Mouse (Mus musculus): ENCODE data around the gene Vars.

Gene Vars

DNA sequence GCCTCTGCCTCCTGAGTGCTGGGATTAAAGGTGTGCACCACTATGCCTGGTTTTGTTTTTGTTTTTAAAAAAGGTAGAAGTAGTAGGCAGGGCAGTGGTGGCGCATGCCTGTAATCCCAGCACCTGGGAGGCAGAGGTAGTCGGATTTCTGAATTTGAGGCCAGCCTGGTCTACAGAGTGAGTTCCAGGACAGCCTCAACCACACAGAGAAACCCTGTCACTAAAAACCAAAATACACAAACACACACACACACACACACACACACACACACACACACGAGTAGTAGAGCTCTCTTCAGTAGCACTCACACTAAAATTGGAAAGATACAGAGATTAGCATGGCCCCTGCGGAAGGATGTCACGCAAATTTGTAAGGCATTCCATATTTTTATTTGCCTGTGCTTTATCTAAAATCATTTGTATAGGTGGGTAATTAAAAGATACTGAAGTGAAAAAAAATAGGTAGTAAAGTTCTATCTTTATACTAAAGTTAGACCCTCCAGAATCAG, 48.2 kb downstream of the Vars start:
- DNase-seq (ENCODE audit: low spot score), result no peak

DNA sequence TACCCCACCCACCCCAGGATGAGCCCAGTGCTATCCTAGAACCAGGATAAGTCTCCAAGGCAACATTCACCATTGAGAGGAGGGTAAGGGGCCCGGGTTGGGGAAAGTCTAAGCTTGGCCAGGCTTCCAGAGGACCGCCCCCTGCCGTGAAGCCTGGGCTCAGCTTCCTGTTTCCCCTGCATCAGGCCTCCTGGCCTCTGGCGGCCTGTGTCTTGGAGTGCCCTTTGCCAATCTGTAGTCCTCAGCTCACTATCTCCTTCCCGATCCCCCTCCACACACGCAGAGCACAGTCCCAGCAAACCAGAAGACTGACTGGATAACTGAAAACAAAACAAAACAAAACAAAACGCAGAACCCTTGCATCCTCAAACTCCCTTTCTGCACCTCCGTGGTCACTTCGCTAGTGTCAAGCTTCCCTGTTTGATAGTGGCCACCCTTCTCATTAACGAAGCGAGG, 48.8 kb downstream of the Vars start, which contains the start of gene Clic1:
Gene Clic1 (plus strand): TSS at position 406 of the 456 bp plus-strand sequence.
- no peak for DNase-seq (ENCODE audit: low spot score)

DNA sequence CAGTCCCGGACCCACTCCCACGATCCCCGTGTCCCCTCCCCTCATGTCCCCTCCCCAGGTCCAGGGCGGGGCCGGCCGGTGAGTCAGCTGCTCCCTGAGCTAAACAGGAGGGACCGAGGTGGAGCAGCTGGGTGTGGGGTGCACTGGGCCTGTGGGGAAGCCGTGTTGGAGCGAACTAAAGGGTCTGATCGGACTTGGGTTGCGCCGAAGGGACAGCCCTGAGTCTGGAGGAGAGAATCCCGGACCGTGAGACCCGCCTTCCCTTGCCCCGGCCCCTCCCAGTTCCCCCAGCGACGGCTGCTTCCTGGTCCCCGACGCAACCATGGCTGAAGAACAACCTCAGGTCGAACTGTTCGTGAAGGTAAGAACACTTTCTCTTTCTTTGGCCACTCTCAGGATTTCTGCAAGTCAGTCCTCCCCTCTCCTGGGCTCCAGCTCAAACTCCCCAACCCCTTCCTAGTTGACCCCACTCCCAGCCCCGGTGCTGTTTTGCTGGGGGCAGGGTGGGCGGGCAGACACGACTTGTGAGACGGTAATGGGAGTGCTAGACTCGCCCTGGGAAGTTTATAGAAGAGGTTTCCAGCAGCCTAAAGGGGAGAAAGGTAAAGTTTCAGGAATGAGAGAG, 49.5 kb downstream of the Vars start:
- DNase-seq (ENCODE audit: low spot score), result peak; percentile 60

DNA sequence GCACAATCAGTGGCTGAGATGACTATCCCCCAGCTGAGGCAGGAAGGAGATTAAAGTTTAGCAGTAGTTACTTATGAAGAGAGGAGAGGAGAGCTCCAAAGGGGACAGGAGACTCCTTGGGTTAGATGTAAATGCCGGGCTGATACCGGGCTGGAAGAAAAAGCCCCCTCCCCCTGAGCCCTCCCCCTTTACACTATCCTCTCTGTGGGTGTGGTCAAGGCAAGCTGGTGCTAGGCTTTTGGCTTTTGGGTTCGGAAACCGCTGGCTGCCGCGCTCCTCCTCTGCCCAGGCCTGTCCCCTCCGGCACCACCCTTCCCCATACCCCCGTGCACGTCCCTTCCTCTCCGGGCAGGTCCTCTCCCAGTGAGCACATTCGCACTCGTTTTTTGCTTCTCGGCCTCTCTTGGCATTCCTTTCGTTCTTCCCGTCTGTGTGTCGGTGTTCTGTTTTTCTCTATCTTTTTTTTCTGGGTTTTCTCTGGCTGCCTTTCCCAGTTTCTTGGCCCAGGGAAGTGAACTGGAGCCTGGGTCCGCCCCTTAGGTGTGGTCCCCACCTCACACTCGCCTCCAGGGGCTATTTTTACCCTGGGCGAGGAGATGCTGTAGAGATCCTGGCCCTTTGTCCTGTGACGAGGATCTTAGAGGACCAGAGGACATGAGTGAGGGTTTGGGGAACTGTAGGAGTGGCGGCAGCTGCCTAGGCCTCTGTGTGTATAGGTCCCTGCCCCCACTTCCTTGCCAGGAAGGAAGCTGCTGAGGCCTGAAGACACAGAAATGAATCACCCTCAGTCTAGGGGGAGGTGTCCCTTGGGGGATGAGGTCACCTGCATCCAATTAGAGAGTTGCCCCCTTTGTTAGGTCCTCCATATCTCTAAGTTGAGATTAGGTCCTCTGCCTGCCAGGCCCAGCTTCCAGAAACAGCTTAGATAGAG, 50.6 kb downstream of the Vars start:
- peak; percentile 61 for DNase-seq (ENCODE audit: low spot score)

DNA sequence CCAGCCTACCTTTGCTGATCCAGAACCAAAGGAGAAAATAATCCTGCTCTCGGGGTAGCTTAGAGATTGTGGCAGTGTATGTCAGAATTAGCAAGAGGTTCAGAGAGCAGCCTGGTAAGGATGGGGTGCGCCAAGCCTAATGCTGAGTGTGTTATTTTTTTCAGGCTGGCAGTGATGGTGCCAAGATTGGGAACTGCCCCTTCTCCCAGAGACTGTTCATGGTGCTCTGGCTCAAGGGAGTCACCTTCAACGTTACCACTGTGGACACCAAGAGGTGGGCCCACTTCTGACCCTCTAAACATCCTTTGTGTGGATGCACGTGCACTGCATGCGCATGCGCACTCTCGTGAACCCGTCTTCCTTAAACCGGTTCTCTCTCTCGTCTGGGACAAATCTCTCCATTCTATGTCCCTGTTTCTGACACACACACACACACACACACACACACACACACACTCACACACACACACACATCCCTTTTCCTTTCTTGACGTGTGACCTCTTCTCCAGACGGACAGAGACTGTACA, 51.5 kb downstream of the Vars start:
- no peak for DNase-seq (ENCODE audit: low spot score)

DNA sequence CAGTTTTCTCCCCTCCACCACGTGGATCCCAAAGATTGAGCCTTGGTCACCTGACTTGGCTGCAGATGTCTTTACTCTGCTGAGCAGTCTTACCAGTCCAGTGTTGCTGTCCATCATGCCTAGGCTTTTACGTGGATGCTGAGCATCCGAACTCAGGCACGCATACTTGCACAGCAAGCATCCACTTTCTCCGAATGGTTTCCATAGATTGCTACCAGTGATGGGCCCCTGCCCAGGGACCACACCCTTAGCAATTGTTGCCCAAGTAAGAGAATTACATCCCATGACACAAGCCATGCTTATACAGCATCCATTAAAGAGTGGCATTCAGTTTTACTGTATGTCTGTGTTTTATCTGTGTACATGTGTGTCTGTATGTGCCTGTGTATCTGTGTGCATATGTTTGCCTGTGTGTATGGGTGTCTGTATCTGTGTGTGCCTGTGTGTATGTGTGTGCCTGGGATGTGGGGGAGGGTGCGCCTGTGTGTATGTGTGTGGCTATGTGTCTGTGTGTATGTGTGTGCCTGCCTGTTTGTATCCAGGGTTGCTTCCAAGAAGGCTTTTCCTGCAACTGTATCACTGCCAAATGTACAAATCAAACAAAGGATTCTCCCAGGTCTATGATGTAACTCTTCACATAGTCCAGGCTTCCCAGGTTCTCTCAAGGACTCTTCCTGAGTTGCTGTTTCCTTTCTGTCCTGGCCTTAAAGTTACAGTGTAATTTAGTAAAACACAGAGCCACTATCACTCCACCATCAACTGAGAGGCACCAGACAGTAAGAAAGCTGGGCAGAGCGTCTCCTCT, 55.1 kb downstream of the Vars start:
- DNase-seq (ENCODE audit: low spot score), result no peak

DNA sequence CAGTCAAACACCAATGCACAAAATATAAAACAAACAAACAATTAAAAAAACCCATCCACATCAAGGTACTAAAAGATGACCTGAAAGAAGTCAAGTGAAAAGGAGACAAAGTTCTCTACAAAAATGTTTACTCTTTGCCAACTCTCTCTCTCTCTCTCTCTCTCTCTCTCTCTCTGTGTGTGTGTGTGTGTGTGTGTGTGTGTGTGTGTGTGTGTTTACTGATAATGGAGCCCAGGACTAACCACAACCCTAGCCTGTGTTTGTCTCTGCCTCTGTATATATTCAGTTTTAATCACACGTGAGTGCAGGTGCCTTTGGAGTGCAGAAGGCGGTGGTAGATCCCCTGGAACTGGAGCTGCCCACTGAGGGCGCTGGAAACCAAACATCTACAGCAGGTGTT, 56.3 kb downstream of the Vars start:
- no peak for DNase-seq (ENCODE audit: low spot score)

DNA sequence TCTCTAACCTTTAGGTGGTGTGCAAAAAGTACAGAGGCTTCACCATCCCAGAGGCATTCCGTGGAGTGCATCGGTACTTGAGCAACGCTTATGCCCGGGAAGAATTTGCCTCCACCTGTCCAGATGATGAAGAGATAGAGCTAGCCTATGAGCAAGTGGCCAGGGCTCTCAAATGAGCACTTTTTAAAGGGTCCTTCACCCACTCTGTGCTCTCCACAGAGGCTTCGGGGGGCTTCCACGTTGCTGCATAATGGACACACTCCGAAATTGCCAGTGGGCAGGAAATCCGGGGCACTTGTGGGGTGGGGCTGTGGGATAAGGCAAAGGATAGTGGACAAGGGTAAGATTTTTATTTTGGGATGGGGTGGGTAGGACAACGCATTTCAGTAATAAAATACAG, 57.5 kb downstream of the Vars start:
- DNase-seq (ENCODE audit: low spot score), result no peak

DNA sequence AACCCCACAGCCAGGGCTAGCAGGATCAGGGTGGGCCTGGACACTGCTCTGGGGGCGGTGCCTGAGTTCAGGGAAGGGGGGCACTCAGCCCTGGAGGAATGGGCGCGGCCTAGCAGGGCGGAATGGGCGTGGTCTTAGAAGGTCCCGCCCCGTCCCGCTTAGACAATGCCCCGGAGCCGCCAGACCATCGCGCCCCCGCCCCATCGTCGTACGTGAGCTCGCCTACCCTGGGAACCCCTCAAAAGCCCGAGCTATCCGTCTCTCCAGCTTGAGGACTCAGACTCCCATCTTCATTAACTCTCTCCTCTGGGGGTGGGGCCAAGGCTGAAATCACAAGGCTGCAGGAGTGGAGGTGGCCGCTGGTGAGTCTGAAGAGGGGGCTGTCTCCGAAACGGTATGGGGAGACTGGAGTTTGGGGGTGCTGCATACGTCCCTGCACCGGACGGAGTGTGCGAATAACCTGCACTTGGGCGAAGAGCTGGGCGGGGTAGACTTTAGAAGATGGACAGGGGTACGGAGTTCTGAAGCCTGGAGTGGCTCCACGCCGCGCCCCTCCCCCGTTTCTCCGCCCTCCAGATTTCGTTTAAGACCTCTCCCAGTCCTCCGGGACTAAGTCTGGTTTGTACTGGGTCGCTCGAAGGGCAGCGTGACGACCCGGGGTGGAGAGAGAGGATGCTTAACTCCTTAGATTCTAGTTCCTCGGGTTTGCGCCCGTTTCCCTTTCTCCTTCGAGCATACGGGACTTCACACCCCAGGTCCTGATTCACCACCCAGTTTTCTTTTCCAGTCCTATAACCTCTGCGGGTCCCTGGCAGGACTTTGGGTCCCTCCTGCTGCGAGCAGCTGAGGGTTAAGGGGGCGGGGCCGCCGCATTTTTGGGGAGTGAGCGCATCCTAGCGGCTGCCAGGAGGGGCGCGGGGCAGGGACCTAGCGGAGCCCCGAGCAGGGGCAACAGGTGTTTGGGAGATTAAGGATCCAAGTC, 58.4 kb downstream of the Vars start, which contains the start of gene Ddah2:
Gene Ddah2 (plus strand): TSS at position 125 of the 982 bp plus-strand sequence.
- DNase-seq (ENCODE audit: low spot score), result peak; percentile 78

DNA sequence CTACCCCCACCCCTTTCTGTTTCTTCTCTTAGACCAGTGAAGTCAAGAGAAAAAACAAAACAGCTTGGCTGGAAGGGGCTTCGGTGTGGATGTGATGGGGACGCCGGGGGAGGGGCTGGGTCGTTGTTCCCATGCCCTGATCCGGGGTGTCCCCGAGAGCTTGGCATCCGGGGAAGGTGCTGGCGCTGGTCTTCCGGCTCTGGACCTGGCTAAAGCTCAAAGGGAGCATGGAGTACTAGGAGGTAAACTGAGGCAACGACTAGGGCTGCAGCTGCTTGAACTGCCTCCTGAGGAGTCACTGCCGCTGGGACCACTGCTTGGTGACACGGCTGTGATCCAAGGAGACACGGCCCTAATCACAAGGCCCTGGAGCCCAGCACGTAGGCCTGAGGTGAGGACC, 59.3 kb downstream of the Vars start:
- no peak for DNase-seq (ENCODE audit: low spot score)

DNA sequence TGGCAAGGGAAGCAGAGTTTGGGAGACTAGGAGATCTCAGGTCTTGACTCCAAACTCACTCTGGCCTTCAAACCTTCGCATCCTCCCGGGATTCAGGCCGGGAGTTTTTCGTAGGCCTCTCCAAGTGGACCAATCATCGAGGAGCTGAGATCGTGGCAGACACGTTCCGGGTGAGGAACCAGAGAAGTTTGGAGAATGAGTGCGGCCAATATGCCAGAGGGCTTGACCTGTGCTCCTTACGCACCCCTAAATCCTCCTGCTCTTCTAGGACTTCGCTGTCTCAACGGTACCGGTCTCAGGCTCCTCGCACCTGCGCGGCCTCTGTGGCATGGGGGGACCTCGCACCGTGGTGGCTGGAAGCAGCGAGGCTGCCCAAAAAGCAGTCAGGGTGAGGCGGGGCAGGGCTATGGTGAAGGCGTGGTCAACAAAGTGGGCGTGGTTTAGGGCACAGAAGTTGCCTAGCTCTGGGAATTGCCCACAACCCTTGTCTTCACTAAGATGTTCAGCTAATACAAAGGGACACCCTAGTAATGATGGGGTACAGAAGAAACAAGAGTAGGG, 60.0 kb downstream of the Vars start:
- no peak for DNase-seq (ENCODE audit: low spot score)

DNA sequence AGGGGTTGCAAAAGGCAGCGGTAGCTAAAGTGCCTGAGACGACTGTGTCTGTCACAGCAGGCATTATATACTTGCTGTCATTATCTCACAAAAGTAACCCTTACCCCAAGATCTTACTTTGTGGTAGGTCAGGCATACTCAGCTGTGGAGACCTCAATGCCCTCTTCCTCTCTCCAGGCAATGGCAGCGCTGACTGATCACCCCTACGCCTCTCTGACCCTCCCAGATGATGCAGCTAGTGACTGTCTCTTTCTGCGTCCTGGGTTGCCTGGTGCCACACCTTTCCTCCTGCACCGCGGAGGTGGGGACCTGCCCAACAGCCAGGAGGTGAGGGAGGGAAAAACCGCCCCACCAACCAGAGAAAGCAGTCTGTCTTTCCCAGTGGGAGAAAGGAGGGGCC, 60.5 kb downstream of the Vars start:
- no peak for DNase-seq (ENCODE audit: low spot score)

DNA sequence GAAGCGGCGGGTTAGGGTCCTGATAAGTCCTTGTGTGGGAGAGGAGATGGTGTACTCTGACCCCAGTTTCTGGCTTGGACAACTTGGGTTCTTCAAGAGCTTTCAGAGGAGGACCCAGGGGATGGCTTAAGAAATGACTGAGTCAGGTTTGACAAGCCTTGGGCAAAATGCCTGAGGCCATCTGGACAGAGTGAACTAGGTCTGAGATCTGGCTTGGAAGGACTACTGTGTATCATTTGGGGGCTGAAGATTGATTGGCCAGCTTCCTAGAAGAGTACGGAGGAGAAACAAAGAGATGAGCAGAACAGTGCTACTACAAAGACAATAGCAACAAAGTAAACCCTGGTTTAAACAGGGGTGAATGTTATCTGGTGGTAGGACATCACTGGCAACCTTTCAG, 62.7 kb downstream of the Vars start:
- DNase-seq (ENCODE audit: low spot score), result no peak

DNA sequence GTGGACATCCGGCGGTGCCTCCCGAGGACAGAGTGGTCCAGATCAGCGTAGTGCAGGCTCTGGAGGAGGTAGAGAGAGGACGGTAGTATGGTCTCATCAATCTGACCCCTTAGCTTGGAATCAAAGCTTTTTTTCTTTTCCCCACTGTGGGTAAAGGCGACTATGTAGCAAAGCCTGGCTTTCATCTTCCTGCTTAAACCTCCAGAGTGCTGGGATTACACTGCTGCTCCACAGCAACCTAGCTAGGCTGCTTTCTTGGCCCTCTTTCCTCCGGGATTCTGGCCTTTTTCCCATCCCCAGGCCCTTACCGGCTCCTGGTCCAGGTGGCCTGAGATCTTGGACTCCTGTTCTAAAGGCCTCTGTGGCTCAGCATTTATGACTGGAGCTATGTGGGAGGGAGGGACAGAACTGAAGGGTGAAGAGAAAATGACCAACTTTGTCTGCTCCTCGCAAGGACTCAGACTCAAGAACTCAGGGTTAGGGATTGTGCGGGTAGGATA, 63.6 kb downstream of the Vars start:
- DNase-seq (ENCODE audit: low spot score), result no peak

DNA sequence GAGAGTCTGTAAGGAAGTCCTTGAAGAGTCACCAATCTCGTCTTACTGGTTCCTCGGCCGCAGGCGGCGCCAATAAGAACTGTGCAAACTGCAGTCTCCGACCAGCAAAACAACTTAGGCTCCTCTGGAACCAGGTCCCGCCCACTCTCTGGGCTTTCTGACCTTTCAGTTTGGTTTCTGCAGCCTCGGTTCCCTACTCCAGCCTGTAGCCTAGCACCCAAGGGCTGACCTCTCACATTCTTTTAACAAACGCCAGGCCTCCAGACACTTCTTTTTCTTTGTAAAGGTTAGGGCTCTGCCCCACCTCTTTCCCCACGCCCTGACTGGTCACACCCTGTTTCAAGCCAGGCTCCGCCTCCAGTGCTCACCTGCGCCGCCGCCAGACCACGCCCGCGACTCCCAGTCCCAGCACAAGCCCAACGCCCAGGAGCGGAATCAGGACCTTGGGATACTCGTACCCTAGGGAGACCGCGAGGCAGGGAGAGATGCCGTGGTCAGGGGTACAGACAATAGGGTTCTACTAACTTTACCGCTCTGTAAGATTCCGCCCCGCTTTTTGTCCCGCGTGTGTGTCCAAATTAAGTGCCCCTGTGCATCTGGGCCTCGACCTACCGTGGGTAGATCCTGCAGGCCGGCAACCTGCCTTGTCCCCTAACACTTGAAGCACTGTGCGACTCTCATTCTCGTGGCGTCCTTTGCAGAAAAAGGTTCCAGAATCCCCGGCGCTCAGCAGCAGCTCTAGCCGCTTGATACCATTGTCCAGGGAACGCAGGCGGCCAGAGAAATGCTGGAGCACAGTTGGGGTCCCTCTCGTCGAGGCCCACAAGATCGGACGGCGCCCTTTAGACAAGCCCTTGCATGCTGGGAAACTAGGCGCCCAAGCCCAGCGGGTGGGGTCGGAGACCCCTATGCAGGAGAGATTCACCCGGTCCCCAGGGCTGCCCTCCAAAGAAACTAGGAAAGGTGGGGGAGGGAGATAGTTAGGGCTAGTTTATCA, 64.5 kb downstream of the Vars start, which contains the start of gene Ly6g6c:
Gene Ly6g6c (plus strand): TSS at position 438 of the 997 bp plus-strand sequence.
- peak; percentile 47 for DNase-seq (ENCODE audit: low spot score)

All from ovary, adult 18-20 months (tissue).